Mouse (Mus musculus) stomach, embryonic 16.5 days (tissue): ENCODE measurements around the gene Ripply1. TPM values are rescaled to one million over a fixed set of nuclear protein-coding genes. Genes with fewer than 3 reads are reported as not detected.

ENCODE experiments used
- ATAC-seq: fragments of 200-750 bp; cut with Nextera tagmentation; 2 replicates; pipeline ENCODE4 v1.8.0; 2017; ENCODE audit warnings: moderate number of reproducible peaks, moderate TSS enrichment; ENCODE audit not compliant: insufficient read depth, low FRiP score
- H3K27ac ChIP-seq: fragments of 300-500 bp; sonication (generic); 2 replicates; pipeline ENCODE4 v1.5.1; 2014; ENCODE audit warnings: low read length
- H3K27me3 ChIP-seq: fragments of 300-500 bp; sonication (generic); 2 replicates; pipeline ENCODE4 v1.6.1; 2014; ENCODE audit warnings: low read length, control low read depth, mixed read lengths; ENCODE audit not compliant: control insufficient read depth, insufficient read depth
- H3K36me3 ChIP-seq: fragments of 300-500 bp; sonication (generic); 2 replicates; pipeline ENCODE4 v1.6.1; 2014; ENCODE audit warnings: low read length; ENCODE audit not compliant: control insufficient read depth, insufficient read depth
- H3K4me1 ChIP-seq: fragments of 300-500 bp; sonication (generic); 2 replicates; pipeline ENCODE4 v1.6.1; 2014; ENCODE audit warnings: low read length, control low read depth, mixed read lengths; ENCODE audit not compliant: control insufficient read depth, insufficient read depth
- H3K4me2 ChIP-seq: fragments of 300-500 bp; sonication (generic); 2 replicates; pipeline ENCODE4 v1.6.1; 2014; ENCODE audit warnings: low read depth, low read length, mixed read lengths
- H3K4me3 ChIP-seq: fragments of 300-500 bp; sonication (generic); replicated peaks from 2 replicates; pipeline ENCODE4 v1.5.1; 2014; ENCODE audit warnings: mild to moderate bottlenecking, low read length
- H3K9ac ChIP-seq: fragments of 300-500 bp; sonication (generic); 2 replicates; pipeline ENCODE4 v1.6.1; 2014; ENCODE audit warnings: low read length
- H3K9me3 ChIP-seq: fragments of 300-500 bp; sonication (generic); replicated peaks from 2 replicates; pipeline ENCODE4 v1.6.1; 2016; ENCODE audit warnings: low read length, control low read depth; ENCODE audit not compliant: control insufficient read depth
- WGBS: fragments of 180-500 bp; shearing (Covaris S2); extraction: QIAGEN DNeasy Blood & Tissue Kit; methylation state at CpG from one replicate; pipeline ENCODE4 v1.1.7; 2014; 5-methylcytosine and 5-hydroxymethylcytosine counted together
- polyA plus RNA-seq: library from polyadenylated mRNA; unstranded; fragments of >200 nt; fragmentation: Nextera tagmentation; extraction: Ambion mirVana; gene quantifications from 2 replicates; pipeline ENCODE4 v1.2.1, GENCODE M21; 2015

The Ripply1 gene
- polyA plus RNA-seq, result 0.45 TPM in 1 of 2 replicates, not detected in the other

DNA sequence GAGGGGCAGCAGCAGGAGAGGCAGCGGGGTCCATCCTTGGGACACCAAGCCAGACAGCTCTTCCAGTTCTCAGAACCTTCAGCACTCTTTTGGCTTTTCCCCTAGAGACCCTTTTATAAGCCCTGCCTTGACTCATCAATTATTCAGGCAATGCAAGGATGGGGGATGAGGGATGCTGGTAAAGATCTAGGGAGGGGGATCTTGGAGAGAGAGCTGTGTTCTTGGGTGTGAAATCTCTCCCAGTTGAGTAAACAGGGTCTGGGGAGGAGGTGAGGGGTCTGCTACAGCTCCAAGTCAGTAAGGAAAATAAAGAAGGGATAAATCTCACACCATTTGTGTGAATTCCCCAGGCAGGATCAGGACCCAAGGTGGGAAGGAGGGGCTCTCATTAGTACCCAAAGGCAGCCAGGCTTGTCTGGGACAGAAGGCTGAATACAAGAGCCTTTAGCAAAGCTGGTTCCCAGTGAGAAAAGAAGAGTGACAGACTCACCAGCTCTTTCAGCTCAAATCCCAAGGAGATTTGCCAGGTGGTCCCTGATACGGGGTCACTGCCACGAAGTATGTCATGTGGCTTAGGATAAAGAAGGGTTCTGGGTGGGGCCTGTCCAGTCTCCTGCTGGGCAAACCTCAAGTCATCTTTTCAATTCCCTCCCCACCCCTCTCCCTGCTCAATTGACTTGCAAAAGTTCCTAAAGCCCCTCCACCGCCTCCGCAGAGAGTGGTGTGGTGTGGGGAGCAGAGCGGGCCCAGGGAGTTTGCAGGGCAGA, at the start of gene Ripply1:
Gene Ripply1 (minus strand): TSS at position 76 of the 767 bp plus-strand sequence.
- H3K9me3 ChIP-seq, result no peaks in the 10 kb centered on the region

DNA sequence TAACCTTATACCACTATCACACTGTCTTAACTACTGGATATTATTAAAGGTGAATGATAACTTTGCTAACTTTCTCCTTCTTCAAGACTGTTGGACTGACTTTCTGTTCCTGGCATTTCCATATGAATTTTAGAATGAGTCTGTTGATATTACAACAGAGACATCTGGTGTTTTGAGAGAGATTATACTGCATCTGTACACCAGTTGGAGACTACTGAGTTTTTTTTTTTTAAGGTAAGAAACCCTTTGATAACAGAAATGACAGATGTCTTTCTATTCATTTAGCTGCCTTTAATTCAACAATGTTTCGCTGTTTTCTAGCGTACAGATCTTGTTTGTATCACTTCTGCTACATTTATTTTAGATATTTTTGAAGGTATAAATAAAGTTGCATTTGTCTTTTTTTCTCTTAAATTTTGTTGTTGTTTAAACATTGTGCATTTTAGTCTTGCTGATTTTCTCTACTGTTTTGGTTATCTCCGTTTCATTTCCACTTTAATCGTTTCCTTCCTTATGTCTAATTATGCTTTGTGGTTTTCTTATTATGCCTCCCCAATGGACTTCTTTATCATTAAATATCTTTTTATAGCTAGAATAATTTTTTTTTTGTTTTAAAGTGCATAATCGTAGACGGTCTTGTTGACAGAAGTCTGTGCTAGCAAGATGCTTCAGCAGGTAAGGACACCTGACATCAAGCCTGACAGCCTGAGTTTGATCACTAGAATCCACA, 46.4 kb upstream of the Ripply1 start:
- Histone ChIP-seq H3K9ac (no peak overlapping the region), H3K9me3 (no peaks in the 10 kb centered on the region), H3K4me2 (no peak overlapping the region), H3K36me3 (no peaks in the 10 kb centered on the region), H3K27ac (no peak overlapping the region), H3K4me3 (no peak overlapping the region), H3K4me1 (no peaks in the 10 kb centered on the region), H3K27me3 (peaks cover 4% of the 10 kb centered on the region; the same call in 1 of the 2 replicates)
- WGBS, result 88% methylated on average over 6 of the region's 6 CpGs
- ATAC-seq, result no peak

More for the DNA sequence above, at the start of gene Ripply1:
- Histone ChIP-seq H3K27ac (no peak within 1 kb of the TSS), H3K27me3 (peaks cover 3% of the 10 kb centered on the region; the same call in 1 of the 2 replicates), H3K4me3 (no peak within 1 kb of the TSS), H3K9ac (no peak within 1 kb of the TSS), H3K36me3 (no peaks in the 10 kb centered on the region), H3K4me2 (no peak within 1 kb of the TSS), H3K4me1 (no peaks in the 10 kb centered on the region)
- ATAC-seq, result no peak
- 69% methylated on average over 6 of the region's 6 CpGs for WGBS

DNA sequence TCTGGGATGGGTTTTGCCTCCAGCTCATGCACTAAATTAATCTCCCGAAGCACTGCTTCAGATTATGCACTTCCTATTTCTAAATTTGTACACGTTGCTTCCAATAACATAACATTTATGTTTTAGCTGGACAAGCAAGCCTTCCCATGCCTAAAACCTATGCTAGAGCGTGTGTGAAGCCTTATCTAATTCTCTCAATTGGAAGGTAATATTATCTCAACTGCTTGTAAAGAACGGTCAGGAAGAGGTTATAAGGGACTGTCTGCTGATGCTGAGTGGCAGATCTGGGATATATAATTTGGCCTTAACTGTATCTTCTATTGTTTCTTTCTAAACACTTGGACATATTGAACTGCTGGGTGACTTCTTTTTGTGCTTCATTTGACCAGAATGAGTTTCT, 44.8 kb upstream of the Ripply1 start:
- no peak for ATAC-seq
- no peak overlapping the region for H3K9ac ChIP-seq
- H3K4me1 ChIP-seq, result no peaks in the 10 kb centered on the region
- 89% methylated on average over 4 of the region's 4 CpGs for WGBS
- no peaks in the 10 kb centered on the region for H3K9me3 ChIP-seq
- H3K4me2 ChIP-seq, result no peak overlapping the region
- peaks cover 4% of the 10 kb centered on the region; the same call in 1 of the 2 replicates for H3K27me3 ChIP-seq
- no peak overlapping the region for H3K27ac ChIP-seq
- no peak overlapping the region for H3K4me3 ChIP-seq
- H3K36me3 ChIP-seq, result no peaks in the 10 kb centered on the region

DNA sequence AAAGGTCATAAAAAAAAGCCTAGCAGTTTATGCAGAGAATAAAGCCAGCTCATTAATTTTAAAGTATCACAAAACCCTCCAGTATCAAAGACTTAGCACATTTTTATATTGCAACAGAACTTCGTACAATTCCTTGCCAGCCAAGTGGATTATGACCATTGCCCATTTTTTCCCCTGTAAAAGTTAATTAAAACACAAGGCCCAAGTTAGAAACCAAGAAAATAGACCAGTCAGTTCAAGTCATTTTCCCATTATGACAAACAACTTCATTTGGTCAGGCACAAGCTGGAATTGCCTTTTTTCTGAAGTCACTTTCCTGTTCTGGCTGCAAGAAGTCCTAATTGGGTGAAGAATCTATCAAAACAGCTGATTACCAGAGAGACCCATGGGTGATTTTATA, 43.2 kb upstream of the Ripply1 start:
- H3K9me3 ChIP-seq, result no peaks in the 10 kb centered on the region
- 71% methylated on average over 1 of the region's 1 CpGs for WGBS
- no peak overlapping the region for H3K27ac ChIP-seq
- no peaks in the 10 kb centered on the region; the same call in 1 of the 2 replicates for H3K27me3 ChIP-seq
- H3K9ac ChIP-seq, result no peak overlapping the region
- no peaks in the 10 kb centered on the region for H3K36me3 ChIP-seq
- no peak overlapping the region for H3K4me3 ChIP-seq
- no peak overlapping the region for H3K4me2 ChIP-seq
- no peak for ATAC-seq
- no peaks in the 10 kb centered on the region for H3K4me1 ChIP-seq

DNA sequence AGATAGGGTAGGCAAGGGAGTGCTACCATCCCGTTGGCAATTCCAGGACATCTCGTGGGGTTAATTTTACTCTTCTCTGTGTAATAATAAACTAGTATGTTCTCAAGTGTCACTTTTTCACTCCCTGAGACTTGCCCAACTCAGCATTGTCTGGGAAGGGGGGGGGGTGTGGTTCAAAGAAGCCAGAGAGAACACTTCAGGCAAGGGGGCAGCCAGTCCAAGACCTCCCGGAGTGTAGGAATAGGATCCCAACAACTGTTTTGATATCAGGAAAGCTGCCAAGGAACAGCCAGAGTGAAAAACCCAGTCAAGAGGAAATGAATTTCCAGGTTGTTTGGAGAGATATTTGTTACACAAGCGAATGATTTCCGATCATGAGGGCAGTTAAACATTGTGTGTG, 33.0 kb upstream of the Ripply1 start:
- Histone ChIP-seq H3K4me1 (no peaks in the 10 kb centered on the region), H3K4me2 (no peak overlapping the region), H3K9me3 (no peaks in the 10 kb centered on the region), H3K9ac (no peak overlapping the region), H3K27me3 (no peaks in the 10 kb centered on the region; the same call in 1 of the 2 replicates), H3K27ac (no peak overlapping the region), H3K4me3 (no peak overlapping the region), H3K36me3 (no peaks in the 10 kb centered on the region)
- no peak for ATAC-seq
- WGBS, result 69% methylated on average over 5 of the region's 5 CpGs

DNA sequence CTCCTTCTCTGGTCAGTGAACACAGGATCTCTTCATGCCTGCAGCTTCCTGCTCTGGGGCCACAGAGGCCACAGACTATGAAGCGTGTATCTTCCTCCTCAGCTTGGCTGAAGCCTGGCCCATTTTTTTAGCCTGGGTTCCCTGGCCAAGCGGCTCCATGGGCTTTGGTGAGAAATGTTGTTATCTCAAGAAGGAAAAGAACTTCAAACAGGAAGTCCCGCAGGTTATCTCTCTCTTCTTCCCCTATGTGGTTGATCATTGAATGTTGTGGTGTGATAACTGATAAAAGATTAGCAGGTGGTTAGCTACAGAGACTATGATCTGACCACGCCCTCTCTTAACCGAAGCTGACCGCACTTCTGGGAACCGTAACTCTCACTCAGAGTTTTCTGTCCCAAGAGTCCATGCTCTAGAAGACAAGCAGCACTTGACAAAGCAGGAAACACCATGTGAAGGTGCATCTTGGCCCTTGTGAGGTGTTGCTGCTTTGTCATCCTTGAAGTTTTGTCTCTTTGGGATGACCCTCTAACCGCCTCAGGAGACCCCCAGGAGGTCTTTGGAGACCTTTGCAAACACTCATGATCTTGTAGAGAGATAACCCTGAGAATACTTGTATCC, 32.0 kb upstream of the Ripply1 start:
- Histone ChIP-seq H3K9me3 (no peaks in the 10 kb centered on the region), H3K4me1 (no peaks in the 10 kb centered on the region), H3K27ac (no peak overlapping the region), H3K4me3 (no peak overlapping the region), H3K27me3 (no peaks in the 10 kb centered on the region; the same call in 1 of the 2 replicates), H3K36me3 (no peaks in the 10 kb centered on the region), H3K4me2 (no peak overlapping the region), H3K9ac (no peak overlapping the region)
- 68% methylated on average over 8 of the region's 8 CpGs for WGBS
- no peak for ATAC-seq

DNA sequence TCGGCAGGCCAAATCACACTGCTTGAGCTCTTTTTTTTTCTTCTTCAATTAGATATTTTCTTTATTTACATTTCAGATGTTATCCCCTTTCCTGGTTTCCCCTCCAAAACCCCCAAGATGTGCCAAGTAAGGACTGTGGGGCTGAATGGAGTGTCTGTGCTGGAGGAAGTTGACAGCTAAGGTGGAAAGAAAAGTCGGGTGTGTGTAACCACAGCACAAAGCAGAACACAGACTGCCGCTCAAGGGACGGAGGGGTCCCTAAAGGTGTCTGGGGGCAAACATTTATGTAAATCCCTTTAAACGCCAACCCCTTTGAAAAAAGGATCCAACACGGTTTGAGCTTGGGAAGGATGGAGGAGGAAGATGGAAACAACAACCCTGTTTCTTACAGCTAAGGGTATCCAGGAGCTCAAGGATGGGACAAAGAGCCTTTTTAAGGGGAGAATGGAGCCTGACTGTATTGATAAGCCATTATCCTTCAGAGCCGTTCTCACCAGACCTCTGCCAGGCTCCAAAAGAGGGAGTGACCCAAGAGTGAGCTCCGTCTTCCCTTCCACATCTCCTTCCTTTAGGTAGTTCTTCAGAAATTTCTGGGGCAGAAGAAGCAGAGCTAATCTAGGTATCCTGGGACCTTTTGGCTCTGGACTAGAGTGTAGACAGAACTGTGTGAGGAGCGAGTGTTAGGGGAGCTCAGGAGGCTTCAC, 31.3 kb upstream of the Ripply1 start:
- Histone ChIP-seq H3K27me3 (no peaks in the 10 kb centered on the region; the same call in 1 of the 2 replicates), H3K4me3 (no peak overlapping the region), H3K4me1 (no peaks in the 10 kb centered on the region), H3K9ac (no peak overlapping the region), H3K9me3 (no peaks in the 10 kb centered on the region), H3K36me3 (no peaks in the 10 kb centered on the region), H3K4me2 (no peak overlapping the region), H3K27ac (no peak overlapping the region)
- WGBS, result 63% methylated on average over 9 of the region's 9 CpGs
- no peak for ATAC-seq

DNA sequence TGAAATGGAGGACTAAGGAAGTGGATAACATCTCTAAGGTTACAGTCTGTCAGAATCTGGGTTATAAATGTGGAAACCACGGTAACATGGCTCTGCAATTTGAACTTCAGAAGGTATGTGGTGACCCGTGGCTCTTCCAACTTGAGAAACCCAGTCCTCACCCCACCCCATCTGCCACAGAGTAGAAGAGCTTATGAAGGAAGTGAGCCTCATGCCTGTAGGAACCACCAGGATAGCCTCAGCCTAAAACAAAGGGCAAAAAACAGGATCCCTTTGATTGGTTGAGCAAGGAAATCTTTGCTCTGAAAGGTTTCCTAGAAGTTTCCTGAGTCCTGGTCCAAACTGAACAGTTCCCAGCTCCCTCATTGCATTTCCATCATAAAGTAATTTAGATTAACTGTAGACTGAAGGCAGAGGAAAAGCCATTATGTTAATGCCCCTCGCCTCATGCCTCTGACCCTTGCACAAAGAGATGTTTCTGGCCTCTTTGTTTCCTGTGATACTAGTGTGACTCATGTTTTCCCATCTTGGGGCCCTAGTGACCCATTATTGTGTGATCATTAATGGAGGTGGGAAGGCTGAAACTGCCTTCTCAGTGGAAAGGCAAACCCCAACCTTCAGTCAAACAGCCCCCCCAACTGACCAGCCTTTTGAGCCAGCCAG, 30.6 kb upstream of the Ripply1 start:
- Histone ChIP-seq H3K36me3 (no peaks in the 10 kb centered on the region), H3K27me3 (no peaks in the 10 kb centered on the region; the same call in 1 of the 2 replicates), H3K27ac (no peak overlapping the region), H3K4me1 (no peaks in the 10 kb centered on the region), H3K9me3 (no peaks in the 10 kb centered on the region), H3K9ac (no peak overlapping the region), H3K4me2 (no peak overlapping the region), H3K4me3 (no peak overlapping the region)
- no peak for ATAC-seq
- WGBS, result 58% methylated on average over 3 of the region's 3 CpGs
